Mouse (Mus musculus) spleen, adult 12 weeks (tissue): ENCODE results near the gene Ncoa4.
"Not testable (repeated sequence)": the region's sequence is repeated elsewhere in the genome, so short reads cannot be mapped to it uniquely, and the experiment has no call there.

Experiments
- DNase-seq: peaks from one replicate; pipeline ENCODE4 v3.0.0; 2022; ENCODE audit warnings: low spot score

Ncoa4 gene

GRCm38 (mm10) chr14:32160563-32160962 lies 898 bp downstream of the Ncoa4 start:
- DNase-seq: no peak

DNA sequence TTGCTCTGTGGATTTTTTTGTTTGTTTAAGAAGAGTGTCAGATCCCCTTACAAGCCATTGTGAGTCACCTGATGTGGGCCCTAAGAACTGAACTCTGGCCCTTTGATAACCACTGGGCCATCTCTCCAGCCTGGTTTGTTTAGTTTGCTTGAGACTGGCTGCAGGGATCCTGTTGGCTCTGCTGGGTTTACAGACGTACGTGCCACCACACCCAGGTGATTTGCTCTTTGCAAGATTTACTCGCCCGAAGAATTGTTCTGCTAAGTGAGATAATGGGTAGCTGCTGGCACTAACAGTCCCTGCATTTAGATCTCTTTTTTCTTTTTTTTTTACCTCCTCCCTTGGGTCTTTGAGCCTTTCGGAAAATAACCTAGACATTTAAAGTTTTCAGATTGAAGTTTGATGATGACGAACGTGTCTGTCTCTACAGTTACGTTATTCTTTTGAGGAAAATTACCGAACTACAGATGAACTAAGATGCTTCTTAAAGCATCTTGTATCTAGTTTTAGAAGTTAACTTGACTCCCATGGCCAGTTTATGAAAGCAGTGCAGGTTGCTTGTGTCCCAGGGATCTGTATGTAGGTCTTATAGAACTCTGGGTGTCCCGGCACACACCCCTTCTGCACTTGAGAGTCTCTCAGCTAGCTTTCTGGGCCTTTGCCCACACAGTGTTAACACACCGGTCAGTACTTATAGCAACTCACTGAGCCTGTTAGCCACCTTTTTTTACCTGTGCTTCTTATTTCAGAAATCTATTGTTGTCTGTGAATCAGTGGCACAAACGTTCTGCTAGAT lies 1.6 kb downstream of the Ncoa4 start:
- no peak for DNase-seq

- DNase-seq: no peak
These were observed 2.6 kb downstream of the Ncoa4 start for GRCm38 (mm10) chr14:32162231-32162630.

DNA sequence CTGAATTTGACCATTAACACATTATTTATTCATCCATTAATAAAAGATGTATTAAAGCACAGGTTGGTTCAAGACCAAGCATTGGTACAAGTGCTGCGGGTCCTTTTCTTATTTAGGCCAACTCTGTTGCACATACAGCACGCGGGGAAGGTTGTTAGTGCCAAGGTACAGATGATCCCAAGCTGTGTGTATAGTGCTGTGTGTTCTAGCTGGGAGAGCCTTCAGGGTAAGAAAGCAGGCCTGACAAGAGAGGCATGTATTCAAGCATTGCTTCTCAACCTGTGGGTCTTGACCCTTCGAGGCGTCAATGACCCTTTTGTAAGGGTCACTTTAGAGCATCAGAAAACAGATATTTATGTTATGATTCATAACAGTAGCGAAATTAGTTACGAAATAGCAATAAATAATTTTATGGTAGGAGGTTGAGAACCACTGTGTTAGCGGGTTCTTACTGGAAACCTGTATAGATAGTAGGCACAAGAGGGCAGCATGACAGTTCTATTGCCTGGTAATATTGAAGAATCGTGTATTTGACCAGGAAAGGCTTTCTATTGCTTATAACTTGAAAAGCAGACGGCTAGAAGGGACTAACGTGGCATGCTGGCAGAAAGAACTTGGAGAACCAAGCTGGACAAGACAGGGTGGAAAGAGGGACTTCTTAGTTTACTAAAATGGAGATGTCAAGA lies 3.7 kb downstream of the Ncoa4 start:
- DNase-seq: no peak

DNA sequence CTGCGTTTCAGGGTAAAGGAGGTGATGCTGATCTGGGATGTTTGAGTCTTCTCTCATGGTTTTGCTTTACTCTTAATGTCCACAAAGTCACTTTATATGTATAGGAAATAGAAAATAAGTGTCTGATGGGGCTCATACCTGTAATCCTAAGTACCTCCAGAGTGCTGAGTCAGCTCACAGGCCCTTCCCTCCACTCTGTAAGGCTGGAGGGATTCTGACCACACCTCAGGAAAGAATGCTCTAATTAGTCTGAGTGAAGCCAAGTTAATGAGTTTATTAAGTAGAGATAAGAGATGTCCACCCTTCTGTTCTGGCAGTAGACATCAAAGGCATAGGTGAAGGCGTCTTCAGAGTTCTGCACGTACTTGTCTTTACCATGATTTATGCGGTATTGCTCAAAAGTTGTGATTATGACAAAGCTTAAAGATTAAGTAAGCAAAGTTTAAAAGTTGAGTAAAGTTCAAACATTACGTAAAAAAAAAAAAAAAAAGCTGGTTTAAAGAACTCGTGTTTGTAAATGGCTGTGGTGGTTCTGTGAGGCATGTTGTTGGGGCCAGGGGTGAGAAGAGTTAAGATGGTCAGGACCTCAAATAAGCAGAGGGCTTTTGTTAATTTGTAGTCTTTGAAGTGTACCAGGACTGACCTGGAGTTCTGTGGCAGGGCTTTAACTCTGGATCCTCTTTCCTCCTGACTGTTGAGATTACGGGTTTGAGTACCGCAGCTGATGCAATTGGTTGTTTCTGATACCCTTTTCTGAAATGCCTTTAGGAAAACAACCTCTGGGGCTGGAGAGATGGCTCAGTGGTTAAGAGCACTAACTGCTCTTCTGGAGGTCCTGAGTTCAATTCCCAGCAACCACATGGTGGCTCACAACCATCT lies 4.7 kb downstream of the Ncoa4 start:
- DNase-seq: no peak

GRCm38 (mm10) chr14:32165278-32166061 lies 5.8 kb downstream of the Ncoa4 start:
- DNase-seq: peak; percentile 82

DNA sequence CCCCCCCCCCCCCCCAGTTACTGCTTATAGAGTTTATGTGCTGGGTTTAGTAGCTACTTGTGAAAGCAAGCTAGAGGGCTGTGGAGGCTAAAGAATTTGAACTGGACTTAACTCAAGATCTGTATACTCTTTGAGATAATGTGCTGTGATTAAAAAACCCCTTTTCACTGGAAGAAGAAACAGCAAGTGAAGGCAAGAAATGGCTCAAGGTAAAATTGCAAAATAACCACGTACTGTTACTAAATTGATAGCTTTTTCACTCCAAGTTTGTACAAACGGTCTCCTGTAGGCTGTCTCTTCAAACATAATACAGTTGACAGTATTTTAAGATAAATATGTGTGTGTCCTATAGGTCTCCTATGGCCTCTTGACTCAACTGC lies 6.4 kb downstream of the Ncoa4 start:
- no peak for DNase-seq

GRCm38 (mm10) chr14:32166840-32167239 lies 7.2 kb downstream of the Ncoa4 start:
- no peak for DNase-seq

GRCm38 (mm10) chr14:32167326-32167725 lies 7.7 kb downstream of the Ncoa4 start:
- DNase-seq: no peak

DNA sequence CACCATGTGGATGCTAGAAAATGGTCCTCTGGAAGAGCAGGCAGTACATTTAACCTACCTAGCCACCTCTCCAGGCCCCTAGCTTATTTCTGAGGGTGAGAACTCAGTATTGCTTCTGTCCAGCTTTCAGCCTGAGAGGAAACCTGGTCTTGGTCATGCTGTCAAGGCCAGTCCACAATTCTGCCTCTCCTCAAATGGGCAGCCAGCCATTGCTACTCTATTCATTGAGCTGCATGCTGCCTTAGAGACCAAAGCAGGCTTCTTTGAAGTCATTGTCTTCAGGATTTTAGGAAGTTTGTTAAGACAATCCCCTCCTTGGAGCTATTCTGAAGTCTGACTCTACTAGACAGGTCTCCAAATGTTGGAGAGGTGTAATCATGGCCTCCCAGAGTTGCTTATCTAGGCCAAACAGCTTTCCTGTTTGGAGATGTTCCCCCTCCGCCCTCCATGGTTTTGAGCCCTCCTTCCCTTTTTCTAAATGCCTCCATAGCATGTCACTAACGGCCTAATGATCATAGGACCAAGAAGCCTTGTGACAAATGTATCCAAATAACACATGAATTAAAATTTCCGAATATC lies 9.1 kb downstream of the Ncoa4 start:
- DNase-seq: peak; percentile 62

DNA sequence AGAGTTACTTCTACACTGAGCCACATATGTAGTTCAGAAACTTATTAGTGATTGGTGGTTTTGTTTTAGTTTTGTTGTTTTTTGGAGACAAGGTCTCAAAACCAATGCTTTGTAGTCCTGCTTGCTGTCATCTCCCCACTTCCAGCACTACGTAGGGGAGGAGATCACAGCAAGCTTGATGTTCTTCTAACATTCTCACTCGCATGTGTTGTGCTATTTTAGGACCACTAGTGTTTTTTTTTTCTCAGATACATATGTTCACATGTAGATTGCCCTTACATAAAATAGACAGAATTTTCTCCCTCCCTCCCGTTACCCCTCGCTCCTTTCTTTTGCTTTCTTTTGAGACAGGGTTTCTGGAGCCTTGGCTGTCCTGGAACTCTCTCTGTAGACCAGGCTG lies 10.5 kb downstream of the Ncoa4 start:
- no peak for DNase-seq

DNA sequence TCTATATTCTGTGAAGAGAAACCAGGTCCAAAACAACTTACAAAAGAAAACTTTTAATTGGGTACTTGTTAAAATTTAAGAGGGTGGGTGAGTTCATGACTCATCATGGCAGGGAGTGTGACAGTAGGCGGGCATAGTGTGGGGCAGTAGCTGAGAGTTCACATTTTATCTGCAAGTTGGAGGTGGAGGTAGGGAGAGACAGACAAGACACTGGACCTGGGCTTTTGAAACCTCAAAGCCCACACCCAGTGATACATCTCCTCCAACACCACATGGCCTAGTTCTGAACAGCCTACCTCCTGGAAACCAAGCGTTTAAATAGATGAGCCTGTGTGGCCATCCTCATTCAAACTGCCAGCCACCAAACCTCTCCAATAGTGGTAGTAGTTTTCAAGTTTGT lies 15.6 kb downstream of the Ncoa4 start:
- DNase-seq: no peak

- not testable (repeated sequence) for DNase-seq
These were observed 16.9 kb downstream of the Ncoa4 start for GRCm38 (mm10) chr14:32176590-32176989.

DNA sequence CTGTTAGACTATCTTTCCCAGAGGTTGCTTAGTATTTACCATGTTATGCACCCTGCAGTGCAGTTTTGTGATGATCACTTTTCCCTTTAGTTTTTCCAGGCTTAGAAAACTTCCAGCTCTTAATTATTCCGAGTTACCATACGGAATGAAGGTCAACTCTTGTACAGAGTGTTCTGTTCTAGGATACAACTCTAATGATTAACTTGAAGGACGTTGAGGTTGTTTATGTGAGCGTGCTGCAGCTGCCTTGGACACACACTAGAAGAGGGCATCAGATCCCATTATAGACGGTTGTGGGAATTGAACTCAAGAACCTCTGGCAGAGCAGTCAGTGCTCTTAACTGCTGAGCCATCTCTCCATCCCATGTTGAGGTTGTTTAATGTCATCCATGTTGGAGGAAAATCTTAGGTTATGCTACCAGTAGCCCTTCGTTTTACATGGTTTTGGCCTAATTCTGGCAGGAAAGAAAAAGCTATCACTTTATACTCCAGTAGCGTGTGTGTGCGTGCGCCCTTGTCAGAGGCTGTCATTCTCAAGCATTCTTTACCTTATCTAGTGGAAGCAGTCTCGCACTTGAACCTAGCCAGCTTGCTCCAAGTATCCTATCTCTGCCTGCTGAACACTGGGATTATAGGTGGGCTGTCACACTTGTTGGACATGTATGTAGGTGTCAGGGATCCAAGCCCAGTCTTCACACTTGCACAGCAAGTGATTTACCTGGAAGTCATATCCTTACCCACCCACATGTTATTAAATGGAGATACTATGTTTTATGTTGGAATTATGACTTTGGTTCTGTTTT lies 19.9 kb downstream of the Ncoa4 start:
- DNase-seq: no peak

DNA sequence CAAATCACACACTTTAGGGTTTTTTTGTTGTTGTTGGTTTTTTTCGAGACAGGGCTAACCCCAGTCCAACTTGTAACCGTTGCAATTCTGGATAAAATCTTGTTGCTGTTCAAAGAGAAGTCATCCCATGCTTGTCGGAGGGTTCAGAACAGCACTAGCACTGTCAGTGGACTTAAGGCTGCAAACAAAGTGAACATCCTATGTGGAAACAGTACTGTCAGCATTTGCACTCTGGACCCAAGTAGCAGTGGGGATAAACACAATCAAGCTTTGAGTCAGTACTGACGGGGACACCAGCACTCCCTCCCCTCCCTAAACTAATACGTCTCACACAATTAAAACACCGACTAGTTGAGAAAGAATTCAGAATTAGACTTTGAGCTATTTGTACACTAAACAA lies 21.2 kb downstream of the Ncoa4 start:
- DNase-seq: no peak

- DNase-seq: no peak
These were observed 24.2 kb downstream of the Ncoa4 start for GRCm38 (mm10) chr14:32183846-32184245.

DNA sequence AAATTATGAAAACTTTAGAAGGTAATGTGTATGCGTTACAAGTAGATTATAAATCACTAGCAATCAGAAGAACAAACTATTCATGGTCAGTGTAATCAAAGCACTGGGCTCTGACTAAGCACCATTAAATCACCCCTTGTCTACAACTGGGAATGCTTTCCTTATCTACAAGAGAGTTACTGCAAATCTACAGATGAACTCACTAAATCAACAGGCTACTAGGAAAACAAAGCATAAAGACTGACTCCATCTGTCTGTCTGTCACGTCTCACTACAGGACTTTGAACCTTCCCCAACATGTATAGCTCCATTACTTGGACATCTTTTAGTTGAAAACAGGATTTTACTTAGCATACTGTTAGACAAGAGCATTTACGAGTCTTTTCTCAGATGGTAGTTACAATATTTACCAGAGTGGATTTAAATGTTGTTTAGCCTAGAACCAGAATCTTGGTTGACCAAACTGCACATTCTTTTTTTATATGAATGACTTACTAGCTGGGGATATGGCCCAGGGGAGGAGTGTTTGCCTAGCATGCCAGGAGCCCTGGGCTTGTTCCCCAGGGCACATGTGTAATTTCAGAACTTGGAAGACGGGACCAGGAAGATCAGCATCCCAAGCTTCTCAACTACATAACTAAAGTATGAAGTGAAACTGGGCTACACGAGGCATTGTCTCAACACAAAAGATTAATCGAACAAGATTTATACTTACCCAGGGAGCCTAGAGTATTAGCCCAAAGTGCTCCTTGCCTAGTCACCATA lies 31.1 kb downstream of the Ncoa4 start:
- no peak for DNase-seq

GRCm38 (mm10) chr14:32191926-32192325 lies 32.3 kb downstream of the Ncoa4 start:
- DNase-seq: no peak

GRCm38 (mm10) chr14:32192437-32192836 lies 32.8 kb downstream of the Ncoa4 start:
- peak; percentile 43 for DNase-seq

DNA sequence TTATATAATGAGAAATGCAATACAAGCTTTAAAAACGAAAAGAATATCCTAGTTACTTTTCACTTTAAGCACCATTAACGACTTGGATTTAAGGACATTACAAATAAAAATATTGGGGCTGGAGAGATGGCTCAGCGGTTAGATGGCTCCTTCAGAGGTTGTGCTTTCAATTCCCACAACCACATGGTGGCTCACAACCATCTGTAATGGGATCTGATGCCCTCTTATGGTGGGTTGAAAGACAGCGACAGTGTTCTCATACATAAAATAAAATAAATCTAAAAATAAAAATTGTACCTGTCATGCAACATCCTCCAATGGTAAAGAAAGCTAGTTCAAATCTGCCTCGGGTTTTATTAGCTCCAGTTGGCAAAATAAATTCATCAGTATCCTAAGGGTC lies 33.9 kb downstream of the Ncoa4 start:
- not testable (repeated sequence) for DNase-seq
